Mouse (Mus musculus): ENCODE data around the gene Smim20. TPM values are rescaled to one million over a fixed set of nuclear protein-coding genes. Genes with fewer than 3 reads are reported as not detected.
A peak's percentile ranks its signal among the peaks of the same experiment; 100 is the strongest.

The Smim20 gene
- polyA plus RNA-seq, 1 experiment: not detected

GRCm38 (mm10) chr5:53258038-53258786, 8.7 kb upstream of the Smim20 start:
- no peak for TF ChIP-seq CTCF (IDR thresholded peaks at IDR 0.05; ENCODE audit: insufficient read depth, low read depth, low read length)
- Histone ChIP-seq H3K27ac (ENCODE audit: insufficient read depth, low read depth, low read length) (no peak overlapping the region), H3K4me1 (ENCODE audit: control insufficient read depth, insufficient read depth, low read length) (peaks cover 8% of the 10 kb centered on the region), H3K4me3 (ENCODE audit: insufficient read depth, low read depth, low read length) (peak overlapping the region; percentile 40)
- 4% methylated on average over 29 of the region's 29 CpGs for WGBS

- Histone ChIP-seq H3K27ac (ENCODE audit: insufficient read depth, low read depth, low read length) (no peak overlapping the region), H3K4me3 (ENCODE audit: insufficient read depth, low read depth, low read length) (no peak overlapping the region), H3K4me1 (ENCODE audit: control insufficient read depth, insufficient read depth, low read length) (peaks cover 8% of the 10 kb centered on the region)
- 80% methylated on average over 5 of the region's 5 CpGs for WGBS
- TF ChIP-seq CTCF (IDR thresholded peaks at IDR 0.05; ENCODE audit: insufficient read depth, low read depth, low read length) (no peak), POLR2A (IDR thresholded peaks at IDR 0.05; ENCODE audit: insufficient read depth, low read depth, low read length) (no peak)
These were observed 7.0 kb upstream of the Smim20 start for GRCm38 (mm10) chr5:53259894-53260293.

DNA sequence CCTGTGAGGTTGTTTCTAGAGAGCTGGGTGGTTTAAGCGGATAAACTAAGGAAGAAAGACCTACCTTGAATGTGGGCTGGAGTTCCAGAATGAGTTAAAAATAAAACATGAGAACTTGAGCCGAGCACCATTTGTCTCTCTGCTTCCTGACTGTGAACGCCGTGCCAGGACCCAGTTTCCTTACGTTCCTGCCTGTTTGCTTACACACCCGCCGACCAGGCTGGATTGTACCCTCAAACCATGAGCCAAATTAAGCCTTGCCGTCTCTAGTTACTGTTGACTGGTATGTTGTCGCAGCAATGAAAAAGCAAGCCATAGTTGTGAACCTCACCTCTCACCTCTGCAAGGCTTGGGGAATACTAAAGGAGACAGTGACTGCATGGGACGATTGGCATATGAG, 4.9 kb upstream of the Smim20 start:
- TF ChIP-seq POLR2A (IDR thresholded peaks at IDR 0.05; ENCODE audit: insufficient read depth, low read depth, low read length) (no peak), CTCF (IDR thresholded peaks at IDR 0.05; ENCODE audit: insufficient read depth, low read depth, low read length) (no peak)
- peaks cover 8% of the 10 kb centered on the region for H3K4me1 ChIP-seq (ENCODE audit: control insufficient read depth, insufficient read depth, low read length)
- WGBS: 87% methylated on average over 10 of the region's 10 CpGs
- no peak overlapping the region for H3K27ac ChIP-seq (ENCODE audit: insufficient read depth, low read depth, low read length)
- H3K4me3 ChIP-seq (ENCODE audit: insufficient read depth, low read depth, low read length): no peak overlapping the region

- Histone ChIP-seq H3K27ac (ENCODE audit: insufficient read depth, low read depth, low read length) (no peak overlapping the region), H3K4me1 (ENCODE audit: control insufficient read depth, insufficient read depth, low read length) (peaks cover 5% of the 10 kb centered on the region), H3K4me3 (ENCODE audit: insufficient read depth, low read depth, low read length) (no peak overlapping the region)
- 88% methylated on average over 5 of the region's 5 CpGs for WGBS
- TF ChIP-seq POLR2A (IDR thresholded peaks at IDR 0.05; ENCODE audit: insufficient read depth, low read depth, low read length) (no peak), CTCF (IDR thresholded peaks at IDR 0.05; ENCODE audit: insufficient read depth, low read depth, low read length) (no peak)
These were observed 2.8 kb upstream of the Smim20 start for GRCm38 (mm10) chr5:53264061-53264460.

GRCm38 (mm10) chr5:53265740-53266139, 1.1 kb upstream of the Smim20 start:
- Histone ChIP-seq H3K4me1 (ENCODE audit: control insufficient read depth, insufficient read depth, low read length) (peaks cover 10% of the 10 kb centered on the region), H3K4me3 (ENCODE audit: insufficient read depth, low read depth, low read length) (no peak overlapping the region), H3K27ac (ENCODE audit: insufficient read depth, low read depth, low read length) (no peak overlapping the region)
- TF ChIP-seq CTCF (IDR thresholded peaks at IDR 0.05; ENCODE audit: insufficient read depth, low read depth, low read length) (no peak), POLR2A (IDR thresholded peaks at IDR 0.05; ENCODE audit: insufficient read depth, low read depth, low read length) (no peak)
- 95% methylated on average over 12 of the region's 12 CpGs for WGBS

DNA sequence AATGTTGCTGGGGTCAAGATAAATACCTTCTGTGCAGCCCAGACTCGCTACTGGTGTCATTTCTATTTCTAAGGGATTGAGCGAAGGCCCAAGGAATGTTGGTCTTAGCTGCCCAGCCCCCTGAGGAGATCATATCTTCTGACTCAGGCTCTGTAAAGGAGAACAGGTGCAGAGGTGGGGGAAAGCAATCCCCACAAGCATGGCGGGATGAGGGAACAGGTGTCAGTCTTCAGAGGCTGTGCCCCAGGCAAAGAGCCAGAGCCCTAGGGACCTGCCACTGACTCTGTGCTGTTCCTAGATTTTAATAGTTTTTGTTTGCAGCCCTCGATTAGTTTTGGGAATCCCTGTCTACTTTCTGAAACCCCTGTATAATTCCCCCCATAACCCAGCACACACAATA, 702 bp upstream of the Smim20 start:
- no peak overlapping the region for H3K27ac ChIP-seq (ENCODE audit: insufficient read depth, low read depth, low read length)
- WGBS: 92% methylated on average over 4 of the region's 4 CpGs
- TF ChIP-seq POLR2A (IDR thresholded peaks at IDR 0.05; ENCODE audit: insufficient read depth, low read depth, low read length) (no peak), CTCF (IDR thresholded peaks at IDR 0.05; ENCODE audit: insufficient read depth, low read depth, low read length) (no peak)
- H3K4me3 ChIP-seq (ENCODE audit: insufficient read depth, low read depth, low read length): no peak overlapping the region
- peaks cover 13% of the 10 kb centered on the region for H3K4me1 ChIP-seq (ENCODE audit: control insufficient read depth, insufficient read depth, low read length)

DNA sequence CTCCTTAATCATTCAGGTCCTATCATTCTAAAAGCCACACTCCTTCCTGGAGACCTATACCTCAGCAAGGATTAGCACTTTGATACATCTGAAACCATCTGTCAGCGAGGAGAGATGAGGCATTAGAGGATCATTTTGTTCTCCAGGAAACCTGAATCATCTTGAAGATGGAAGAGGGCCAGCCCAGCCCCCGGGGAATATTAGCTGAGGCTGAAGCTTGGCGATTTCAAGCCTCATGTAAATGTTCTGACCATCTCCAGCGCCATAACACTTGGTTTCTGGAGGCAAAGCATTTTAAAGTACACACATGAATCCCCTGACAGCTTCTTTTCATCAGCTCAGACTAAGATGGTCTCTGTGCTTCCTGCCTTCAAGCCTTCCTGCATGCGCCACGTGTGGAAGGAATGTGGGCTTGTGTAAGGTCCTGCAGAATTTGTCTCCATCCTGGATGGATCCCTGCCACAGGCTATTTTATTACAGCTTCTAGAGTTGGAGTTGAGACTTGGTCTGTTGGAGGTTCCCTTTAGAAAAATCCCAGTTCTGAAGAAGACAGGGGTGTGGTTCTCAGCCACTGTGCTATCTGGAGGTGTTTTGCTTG, 1.3 kb downstream of the Smim20 start:
- Histone ChIP-seq H3K4me3 (ENCODE audit: insufficient read depth, low read depth, low read length) (no peak overlapping the region), H3K4me1 (ENCODE audit: control insufficient read depth, insufficient read depth, low read length) (peaks cover 18% of the 10 kb centered on the region), H3K27ac (ENCODE audit: insufficient read depth, low read depth, low read length) (no peak overlapping the region)

GRCm38 (mm10) chr5:53269799-53270198, 2.9 kb downstream of the Smim20 start:
- Histone ChIP-seq H3K4me3 (ENCODE audit: insufficient read depth, low read depth, low read length) (no peak overlapping the region), H3K27ac (ENCODE audit: insufficient read depth, low read depth, low read length) (no peak overlapping the region), H3K4me1 (ENCODE audit: control insufficient read depth, insufficient read depth, low read length) (peaks cover 27% of the 10 kb centered on the region)
- 82% methylated on average over 5 of the region's 5 CpGs for WGBS
- TF ChIP-seq POLR2A (IDR thresholded peaks at IDR 0.05; ENCODE audit: insufficient read depth, low read depth, low read length): no peak
- no peak for TF ChIP-seq CTCF (IDR thresholded peaks at IDR 0.05; ENCODE audit: insufficient read depth, low read depth, low read length)

More for the DNA sequence above, 1.3 kb downstream of the Smim20 start:
- TF ChIP-seq POLR2A (IDR thresholded peaks at IDR 0.05; ENCODE audit: insufficient read depth, low read depth, low read length) (no peak), CTCF (IDR thresholded peaks at IDR 0.05; ENCODE audit: insufficient read depth, low read depth, low read length) (no peak)
- WGBS: 80% methylated on average over 6 of the region's 6 CpGs

DNA sequence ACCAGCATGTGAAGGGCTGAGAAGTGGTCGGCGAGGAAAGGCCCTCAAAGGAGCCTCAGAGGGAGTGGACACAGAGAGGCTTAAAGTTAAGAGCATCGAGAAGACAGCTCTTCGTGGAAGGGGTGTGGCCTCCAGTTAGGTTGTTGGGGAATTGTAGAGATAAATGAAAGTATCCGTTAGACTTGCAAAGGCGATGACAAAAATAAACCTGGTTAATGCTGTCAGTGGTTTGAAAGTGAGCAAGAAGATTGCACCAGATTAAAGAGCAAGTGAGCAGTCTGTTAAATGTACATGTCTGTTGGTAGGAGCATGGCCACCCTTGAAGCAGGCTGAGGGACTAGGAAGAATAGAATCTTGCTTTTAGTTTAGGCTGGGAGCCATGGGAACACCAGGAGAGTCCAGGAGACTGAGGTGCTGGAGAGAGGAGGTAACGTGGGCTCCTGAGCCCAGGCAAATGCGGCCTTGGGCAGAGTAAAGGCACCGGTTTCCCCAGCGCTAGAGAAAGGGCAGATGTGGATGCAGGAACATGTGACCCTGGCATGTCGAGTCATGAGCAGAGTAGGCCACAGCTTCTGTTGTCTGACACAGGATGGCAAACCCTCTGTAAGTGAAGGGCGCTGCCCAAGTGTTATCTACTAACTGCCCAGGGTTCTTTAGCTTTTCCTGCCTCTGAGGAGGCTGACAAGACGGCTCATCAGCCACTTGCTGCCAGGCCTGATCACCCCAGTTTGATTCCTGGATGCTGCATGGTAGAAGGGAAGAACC, 4.2 kb downstream of the Smim20 start:
- H3K4me1 ChIP-seq (ENCODE audit: control insufficient read depth, insufficient read depth, low read length): peaks cover 32% of the 10 kb centered on the region
- H3K27ac ChIP-seq (ENCODE audit: insufficient read depth, low read depth, low read length): no peak overlapping the region
- no peak overlapping the region for H3K4me3 ChIP-seq (ENCODE audit: insufficient read depth, low read depth, low read length)
- no peak for TF ChIP-seq CTCF (IDR thresholded peaks at IDR 0.05; ENCODE audit: insufficient read depth, low read depth, low read length)
- TF ChIP-seq POLR2A (IDR thresholded peaks at IDR 0.05; ENCODE audit: insufficient read depth, low read depth, low read length): no peak
- 93% methylated on average over 13 of the region's 13 CpGs for WGBS

Data from olfactory bulb, adult 2 months (tissue).